Mouse (Mus musculus) heart, adult 10 weeks (tissue): ENCODE data around the gene Cfap44. TPM values are rescaled to one million over a fixed set of nuclear protein-coding genes. Genes with fewer than 3 reads are reported as not detected.

Experiments
- polyA plus RNA-seq: library from polyadenylated mRNA; stranded (reverse); fragments of 350-450 nt; fragmentation: Illumina TruSeq; extraction: RNeasy Lipid Tissue Mini Kit (QIAGEN cat#74804); gene quantifications from one replicate; pipeline ENCODE4 v1.2.3, GENCODE M21; 2014; ENCODE audit warnings: low read depth, low replicate concordance

The Cfap44 gene
- polyA plus RNA-seq = not detected

GRCm38 (mm10) chr16:44394577-44395243, at the start of gene Cfap44:
Gene Cfap44, plus strand, starts transcription at chr16:44394796.

GRCm38 (mm10) chr16:44347071-44347901, 47.3 kb upstream of the Cfap44 start, which contains the start of gene Spice1:
Gene Spice1, plus strand, starts transcription at chr16:44347121.

Other genes starting within 250 kb of the Cfap44 start
- gene Usf3, start 221.6 kb upstream of the Cfap44 start, polyA plus RNA-seq = 7.5 TPM
- 0.24 TPM for gene Sidt1, start 61.6 kb upstream of the Cfap44 start, polyA plus RNA-seq
- 9.8 TPM for gene Spice1, start 47.7 kb upstream of the Cfap44 start, polyA plus RNA-seq
- gene Boc, start 164.1 kb downstream of the Cfap44 start, polyA plus RNA-seq = 3.4 TPM